Mouse (Mus musculus): ENCODE data around the gene Snrpa1. TPM values are rescaled to one million over a fixed set of nuclear protein-coding genes. Genes with fewer than 3 reads are reported as not detected.

Snrpa1 gene
- total RNA-seq, 2 experiments from 2014 or later: 30.8 to 38.2 TPM

DNA sequence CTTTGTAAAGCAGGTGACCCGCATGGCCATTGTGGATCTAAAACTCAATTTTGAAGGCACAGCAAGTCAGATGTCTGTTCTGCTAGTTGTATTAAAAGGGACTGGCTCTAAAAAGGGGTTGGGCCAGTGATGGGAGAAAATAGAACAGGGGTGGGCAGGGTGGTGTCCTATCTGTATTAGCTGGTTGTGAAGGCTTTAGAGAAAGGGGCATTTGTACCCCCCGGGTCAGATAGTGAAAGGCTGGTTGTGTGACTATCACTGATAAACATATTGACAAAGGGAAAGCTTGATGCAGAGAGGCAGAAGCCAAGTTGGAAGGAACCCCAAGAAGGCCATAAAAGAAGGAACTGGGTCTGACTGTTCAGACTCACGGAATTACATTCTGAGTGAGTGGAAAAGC, 54.8 kb downstream of the Snrpa1 start:
- no peak for DNase-seq

- no peak for DNase-seq
Measured at GRCm38 (mm10) chr7:66115821-66116343, 57.1 kb downstream of the Snrpa1 start.

GRCm38 (mm10) chr7:66116906-66117482, 58.2 kb downstream of the Snrpa1 start:
- no peak for DNase-seq

DNA sequence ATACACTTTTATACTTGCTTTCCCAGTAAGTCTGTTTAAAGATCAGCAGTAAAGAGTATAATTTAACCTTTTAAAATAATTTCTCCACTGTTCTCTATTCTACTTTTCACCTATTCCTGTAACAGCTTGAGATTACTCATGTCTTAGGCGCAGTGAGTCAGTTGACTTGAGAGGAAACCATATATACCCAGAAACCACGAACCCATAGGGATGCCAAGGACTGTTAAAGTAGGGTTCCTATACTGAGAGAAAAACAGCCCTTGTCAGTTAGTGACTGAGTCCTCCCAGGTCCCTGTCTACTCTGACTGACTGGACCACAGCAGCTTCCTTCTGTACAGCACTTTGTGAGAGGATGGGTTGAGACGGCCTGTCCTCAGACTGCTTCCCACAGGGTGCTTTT, 59.2 kb downstream of the Snrpa1 start:
- DNase-seq: no peak

DNA sequence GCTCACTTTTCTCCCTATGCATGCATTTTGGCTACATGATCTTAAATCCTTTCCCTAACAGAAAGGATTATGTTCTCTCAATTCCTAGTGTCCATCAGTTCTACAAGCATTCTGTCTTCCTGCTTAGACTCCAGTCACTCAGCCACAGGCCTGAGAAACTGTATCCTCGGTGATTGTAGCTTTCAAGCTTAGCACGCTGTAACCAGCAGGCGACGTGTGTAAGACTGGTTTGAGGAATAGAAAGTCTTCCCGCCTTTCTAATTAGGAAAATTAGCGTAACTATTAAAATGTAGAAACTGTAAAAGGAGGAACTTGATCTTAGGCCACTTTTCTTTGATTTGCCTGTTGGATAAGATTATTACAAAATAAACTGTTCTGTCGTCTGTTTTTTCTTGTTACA, 60.0 kb downstream of the Snrpa1 start:
- DNase-seq: no peak

- no peak for DNase-seq
Measured at GRCm38 (mm10) chr7:66120139-66120538, 61.3 kb downstream of the Snrpa1 start.

DNA sequence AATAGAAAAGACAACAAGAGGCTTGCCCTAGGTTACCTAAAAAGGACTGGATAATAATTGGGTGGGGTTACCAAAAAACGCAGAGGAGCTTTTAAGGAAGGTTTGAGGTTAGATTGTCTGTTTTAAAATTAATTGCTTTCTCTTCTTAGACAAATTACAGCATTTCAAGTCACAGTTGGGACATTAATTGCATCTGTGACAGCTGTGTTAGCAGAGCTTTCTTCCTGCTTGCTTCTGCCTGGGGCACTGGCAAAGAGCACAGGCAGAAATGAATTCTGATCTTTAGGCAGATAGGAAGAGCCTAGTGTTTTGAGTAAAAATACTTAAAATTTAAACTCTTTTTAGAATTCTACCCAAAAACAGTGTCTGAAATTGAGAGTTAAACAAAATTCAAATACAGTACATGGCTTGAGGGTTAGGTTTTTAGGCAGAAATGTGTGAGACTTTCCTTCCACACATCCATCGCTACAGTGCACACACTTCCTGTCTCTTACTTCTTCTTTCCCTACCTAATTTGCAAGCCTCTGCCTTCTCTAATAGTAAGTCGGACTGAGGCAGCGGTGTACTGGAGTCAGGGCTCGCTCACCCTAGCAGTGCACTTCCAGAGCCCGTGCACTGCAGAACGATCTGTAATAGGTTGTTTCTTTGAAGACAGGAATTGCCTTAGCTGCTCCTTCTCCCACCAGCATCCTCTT, 62.0 kb downstream of the Snrpa1 start:
- DNase-seq: no peak

Other genes with a start within 250 kb of the Snrpa1 start
- 10 to 100 TPM; 19.6 to 20.5 TPM for gene Pcsk6, start 197.3 kb upstream of the Snrpa1 start, total RNA-seq (2021)
- not detected for gene Gm45213, start 15.4 kb upstream of the Snrpa1 start, total RNA-seq (2021)
- gene Selenos, start 20.6 kb downstream of the Snrpa1 start, total RNA-seq (2021): 100 to 1,000 TPM; 110 to 117 TPM
- gene Chsy1, start 50.5 kb downstream of the Snrpa1 start, total RNA-seq (2021): 10 to 100 TPM; 15.0 to 18.5 TPM